Mouse (Mus musculus): ENCODE measurements around the gene Nemf. TPM values are rescaled to one million over a fixed set of nuclear protein-coding genes. Genes with fewer than 3 reads are reported as not detected.

Gene Nemf
- total RNA-seq, 2 experiments from 2014 or later: 44.6 to 79.7 TPM

DNA sequence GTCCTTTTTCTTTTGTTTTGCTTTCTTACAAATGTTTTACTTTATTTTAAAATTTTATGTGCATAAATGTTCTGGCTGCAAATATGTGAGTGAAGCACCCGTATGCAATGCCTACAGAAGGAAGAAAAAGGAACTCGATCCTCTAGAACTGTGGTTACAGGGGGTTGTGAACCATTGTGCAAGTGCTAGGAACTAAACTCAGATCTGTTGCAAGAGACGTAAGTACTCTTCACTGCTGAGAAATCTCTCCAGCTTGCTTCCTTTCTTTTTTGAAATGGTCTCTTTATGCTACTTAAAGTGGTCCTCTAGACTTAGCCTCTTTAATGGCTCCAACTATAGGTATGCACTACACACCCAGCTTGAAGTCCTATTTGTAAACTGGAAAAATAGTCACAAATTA, 25.8 kb downstream of the Nemf start:
- ATAC-seq (ENCODE audit: poor library complexity, severe bottlenecking): peak; percentile 93

DNA sequence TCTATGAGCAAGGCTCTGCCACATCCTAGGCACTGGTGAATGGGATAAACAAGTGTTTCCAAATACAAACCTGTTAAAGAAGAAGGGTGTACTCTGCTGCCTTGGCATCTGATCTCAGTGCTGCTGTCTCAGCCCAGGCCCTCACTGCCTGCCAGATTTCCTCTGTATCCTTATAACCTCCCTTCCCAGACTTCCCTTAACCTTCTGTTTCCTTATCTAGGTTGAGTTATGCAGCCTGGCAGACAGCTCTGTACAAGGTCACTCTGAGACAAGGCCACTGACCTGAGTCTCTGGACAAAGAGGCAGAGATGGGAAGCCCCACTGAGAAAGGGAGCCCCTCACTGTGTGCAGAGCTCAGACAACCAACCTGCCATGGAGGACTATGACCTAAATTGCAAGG, 38.5 kb downstream of the Nemf start:
- no peak for ATAC-seq (ENCODE audit: poor library complexity, severe bottlenecking)

DNA sequence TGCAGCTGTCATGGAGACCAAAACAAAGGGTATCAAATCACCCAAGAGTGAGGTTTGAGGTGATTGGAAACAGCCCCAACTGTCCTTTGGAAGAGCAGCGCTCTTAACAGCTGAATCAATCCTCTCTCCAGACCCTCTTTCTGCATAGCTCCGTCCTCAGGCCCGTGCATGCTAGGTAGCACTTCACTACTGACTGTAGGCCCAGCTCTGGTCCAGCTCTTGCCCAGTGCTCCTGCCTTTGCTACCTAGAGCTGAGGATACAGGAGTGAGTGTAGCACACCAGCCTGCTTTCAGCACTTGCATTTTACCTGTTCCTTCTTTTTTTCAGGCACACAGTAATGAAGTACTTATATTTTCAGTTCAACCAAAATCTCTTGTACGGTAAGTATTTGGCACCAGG, 47.3 kb downstream of the Nemf start:
- no peak for ATAC-seq (ENCODE audit: poor library complexity, severe bottlenecking)

- ATAC-seq (ENCODE audit: poor library complexity, severe bottlenecking): no peak
These were observed 50.6 kb downstream of the Nemf start for GRCm38 (mm10) chr12:69306333-69306732.

DNA sequence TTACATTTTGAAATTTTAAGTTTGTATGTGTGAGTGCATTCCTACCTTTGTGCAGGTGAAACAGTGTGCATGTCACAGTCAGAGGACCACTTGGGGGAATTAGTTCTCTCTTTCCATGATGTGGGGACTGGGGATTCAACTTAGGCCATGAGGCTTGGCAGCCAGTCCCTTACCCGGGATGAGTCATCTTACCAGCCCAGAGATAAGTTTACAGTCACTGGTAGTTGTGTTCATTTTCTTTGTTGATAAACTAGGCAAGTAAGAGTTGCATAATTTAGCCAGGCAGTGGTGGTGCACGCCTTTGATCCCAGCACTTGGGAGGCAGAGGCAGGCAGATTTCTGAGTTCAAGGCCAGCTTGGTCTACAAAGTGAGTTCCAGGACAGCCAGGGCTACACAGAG, 52.9 kb downstream of the Nemf start:
- no peak for ATAC-seq (ENCODE audit: poor library complexity, severe bottlenecking)

- no peak for ATAC-seq (ENCODE audit: poor library complexity, severe bottlenecking)
These were observed 54.8 kb downstream of the Nemf start for GRCm38 (mm10) chr12:69302171-69302570.

DNA sequence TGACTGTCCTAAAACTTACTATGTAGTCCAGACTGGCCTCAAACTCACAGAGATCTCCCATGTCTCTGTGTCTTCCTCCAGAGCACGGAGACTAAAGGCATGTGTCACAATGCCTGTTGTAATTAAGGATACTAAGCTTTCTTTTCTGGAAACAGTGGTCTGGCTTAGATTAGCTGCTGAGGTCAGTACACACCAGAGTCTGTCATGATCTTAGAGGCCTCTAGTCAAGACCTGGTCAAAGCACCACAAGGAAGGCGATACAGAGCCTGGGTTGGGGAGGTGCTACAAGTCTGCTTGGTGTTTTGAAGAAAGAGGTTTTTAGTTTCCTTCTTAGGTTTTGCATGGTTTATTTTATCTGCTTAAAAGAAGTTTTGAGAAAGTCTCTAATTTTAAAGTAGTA, 56.6 kb downstream of the Nemf start:
- ATAC-seq (ENCODE audit: poor library complexity, severe bottlenecking): no peak

DNA sequence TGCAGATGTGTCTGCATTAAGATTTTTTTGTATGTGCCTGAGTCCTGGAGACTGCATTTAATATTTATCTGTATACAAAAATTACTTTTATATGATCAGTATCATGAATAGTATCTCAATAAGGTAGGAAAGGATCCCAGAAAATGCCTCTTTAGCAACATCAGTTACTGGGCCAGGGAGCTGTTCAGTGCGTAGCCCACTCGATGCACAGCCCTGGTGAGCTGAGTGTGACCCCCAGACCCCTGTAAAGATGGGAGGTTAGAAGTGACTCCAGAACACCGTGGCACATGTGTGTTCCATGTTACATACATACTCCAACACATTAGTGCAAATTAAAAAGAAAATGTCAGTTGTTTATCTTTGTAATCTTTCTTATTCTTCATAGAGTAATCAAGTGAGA, 57.1 kb downstream of the Nemf start:
- no peak for ATAC-seq (ENCODE audit: poor library complexity, severe bottlenecking)

DNA sequence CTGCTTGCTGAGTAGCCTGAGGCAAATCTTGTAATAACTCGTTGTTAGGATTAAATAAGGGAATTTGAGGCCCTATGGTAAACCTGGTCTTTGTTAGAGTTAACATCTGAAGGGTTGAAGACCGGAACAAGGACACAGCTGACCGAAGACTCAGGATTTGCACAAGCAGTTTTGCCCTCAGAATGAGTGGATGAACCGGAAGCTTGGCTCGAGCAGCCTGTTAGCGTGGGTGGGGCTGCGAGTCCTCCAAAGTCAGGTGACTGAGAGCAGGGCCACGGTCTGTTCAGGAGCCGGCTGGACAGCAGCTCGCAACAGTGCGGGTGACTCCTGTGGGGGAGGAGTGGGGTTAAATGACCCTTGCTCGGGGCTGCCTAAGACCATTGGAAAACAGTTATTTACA, 57.7 kb downstream of the Nemf start:
- ATAC-seq (ENCODE audit: poor library complexity, severe bottlenecking): no peak

- no peak for ATAC-seq (ENCODE audit: poor library complexity, severe bottlenecking)
These were observed 58.7 kb downstream of the Nemf start for GRCm38 (mm10) chr12:69298281-69298680.

GRCm38 (mm10) chr12:69297411-69298150, 59.4 kb downstream of the Nemf start:
- no peak for ATAC-seq (ENCODE audit: poor library complexity, severe bottlenecking)

- ATAC-seq (ENCODE audit: poor library complexity, severe bottlenecking): peak; percentile 90
These were observed 60.2 kb downstream of the Nemf start, which contains the start of gene Klhdc2 for GRCm38 (mm10) chr12:69296511-69297410. Klhdc2 (plus strand) TSS chr12:69296681.

- no peak for ATAC-seq (ENCODE audit: poor library complexity, severe bottlenecking)
These were observed 61.3 kb downstream of the Nemf start for GRCm38 (mm10) chr12:69295651-69296050.

- ATAC-seq (ENCODE audit: poor library complexity, severe bottlenecking): no peak
These were observed 62.0 kb downstream of the Nemf start for GRCm38 (mm10) chr12:69294936-69295335.

DNA sequence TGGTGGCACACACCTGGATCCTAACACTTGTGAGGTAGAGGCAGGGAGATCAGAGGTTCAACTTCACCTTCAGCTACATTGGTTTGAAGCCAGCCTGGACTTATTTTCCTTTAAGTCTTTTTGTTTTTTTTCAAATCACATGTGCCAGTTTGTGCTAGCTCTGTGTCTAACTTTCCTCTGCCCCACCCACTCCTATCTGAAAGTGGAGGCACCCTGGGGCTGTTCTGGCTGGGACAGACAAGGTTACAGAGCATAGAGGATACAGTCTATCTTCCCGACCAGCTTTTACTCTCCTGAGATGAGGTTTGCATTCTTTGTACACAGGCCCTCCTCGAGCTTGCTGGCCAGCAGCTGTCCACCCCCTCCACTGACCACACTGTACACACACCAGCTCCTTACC, 63.1 kb downstream of the Nemf start:
- no peak for ATAC-seq (ENCODE audit: poor library complexity, severe bottlenecking)

DNA sequence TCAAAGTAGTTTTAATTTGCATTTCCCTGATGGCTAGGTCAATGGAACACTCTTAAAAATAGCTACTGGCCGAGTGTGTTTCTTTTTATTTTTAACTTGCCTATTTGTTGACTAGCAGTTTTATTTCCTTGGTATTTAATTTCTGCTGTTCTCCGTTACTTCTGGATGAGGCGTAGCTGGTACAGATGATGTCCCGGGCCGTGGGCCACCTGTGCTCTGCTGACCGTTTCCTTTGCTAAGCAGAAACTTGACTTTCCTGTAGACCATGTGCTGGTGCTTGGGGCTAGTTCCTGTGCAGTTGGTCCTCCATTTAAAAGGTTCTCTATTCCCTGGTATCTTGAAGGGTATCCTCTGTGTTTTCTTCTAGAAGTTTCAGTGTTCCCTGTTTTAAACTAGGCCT, 64.6 kb downstream of the Nemf start:
- ATAC-seq (ENCODE audit: poor library complexity, severe bottlenecking): no peak

DNA sequence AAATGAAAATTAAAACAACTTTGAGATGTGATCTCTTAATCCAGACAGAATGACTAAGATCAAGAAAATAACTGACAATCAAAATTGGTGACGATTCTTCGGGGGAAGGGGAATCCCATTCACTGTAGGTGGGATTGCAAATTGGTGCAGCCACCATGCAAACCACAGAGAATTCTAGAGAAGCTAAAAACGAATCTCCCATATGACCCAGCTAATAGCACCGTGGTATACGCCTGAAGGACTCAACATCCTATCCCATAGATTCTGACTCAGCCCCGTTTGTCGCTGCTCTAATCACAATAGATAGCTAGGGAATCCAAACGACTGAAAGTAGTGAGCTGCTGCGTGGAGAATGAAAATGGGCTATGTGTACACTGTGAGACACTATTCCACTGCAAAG, 68.3 kb downstream of the Nemf start:
- ATAC-seq (ENCODE audit: poor library complexity, severe bottlenecking): no peak

- 0 out of 2 replicates have a peak, but pooled peaks have one; percentile 38 for ATAC-seq (ENCODE audit: poor library complexity, severe bottlenecking)
These were observed 69.4 kb downstream of the Nemf start for GRCm38 (mm10) chr12:69287535-69287934.

DNA sequence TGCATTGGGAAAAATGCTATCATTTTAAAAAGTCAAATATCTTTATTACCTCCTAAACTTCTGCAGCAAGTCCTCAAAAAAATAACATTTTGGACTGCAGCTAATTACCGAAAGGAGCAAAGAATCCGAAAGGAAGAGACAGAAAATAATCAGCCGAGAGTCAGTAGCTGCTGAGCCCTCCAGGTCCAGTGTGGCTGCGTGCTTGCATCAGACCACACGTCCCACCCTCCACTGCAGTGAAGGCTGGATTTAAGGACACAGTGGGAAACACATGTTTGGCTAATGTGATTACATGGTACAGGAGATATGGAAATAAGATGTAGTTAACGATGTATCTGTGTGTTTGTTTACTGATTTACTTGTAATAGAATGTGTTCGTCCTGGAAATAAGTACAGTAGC, 73.8 kb downstream of the Nemf start:
- ATAC-seq (ENCODE audit: poor library complexity, severe bottlenecking): no peak

DNA sequence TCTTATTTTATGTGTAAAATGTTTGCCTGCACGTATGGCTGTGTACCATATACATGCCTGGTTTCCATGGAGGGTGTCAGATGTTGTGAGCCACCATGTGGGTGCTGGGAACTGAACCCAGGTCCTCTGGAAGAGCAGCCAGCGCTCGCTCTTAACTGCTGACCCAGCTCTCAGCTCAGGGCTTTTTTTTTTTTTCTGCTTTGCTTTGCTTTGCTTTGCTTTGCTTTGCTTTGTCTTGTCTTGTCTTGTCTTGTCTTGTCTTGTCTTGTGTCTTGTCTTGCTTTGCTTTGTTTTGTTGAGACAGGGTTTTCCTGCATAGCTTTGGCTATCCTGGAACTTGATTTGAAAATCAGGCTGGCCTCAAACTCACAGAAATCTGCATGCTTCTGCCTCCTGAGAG, 76.0 kb downstream of the Nemf start:
- ATAC-seq (ENCODE audit: poor library complexity, severe bottlenecking): no peak

DNA sequence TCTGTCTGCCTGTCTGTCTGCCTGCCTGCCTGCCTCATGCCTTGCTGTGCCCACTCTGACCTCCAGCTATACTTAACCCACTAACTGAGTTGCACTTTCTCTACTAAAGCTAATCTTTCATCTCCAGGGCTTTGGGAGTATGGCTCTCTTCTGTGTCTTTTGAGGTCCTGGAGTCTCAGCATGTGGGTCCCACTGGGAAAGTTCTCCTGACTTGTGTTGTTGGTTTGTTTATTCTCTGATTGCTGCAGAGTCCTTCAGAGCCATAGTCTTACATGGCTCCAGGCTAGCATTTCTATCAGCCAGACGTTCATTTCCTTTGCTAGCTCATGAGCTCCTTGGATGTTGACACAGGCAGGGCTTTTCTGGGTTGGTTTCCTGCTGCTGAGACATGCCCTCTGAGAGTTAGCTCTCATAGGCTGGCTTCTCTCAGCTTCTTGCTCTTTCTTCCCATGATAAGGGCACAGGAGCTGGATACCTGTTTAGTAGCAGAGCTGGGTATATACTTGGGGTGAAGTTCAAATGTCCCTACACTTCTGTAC, 77.0 kb downstream of the Nemf start:
- no peak for ATAC-seq (ENCODE audit: poor library complexity, severe bottlenecking)

DNA sequence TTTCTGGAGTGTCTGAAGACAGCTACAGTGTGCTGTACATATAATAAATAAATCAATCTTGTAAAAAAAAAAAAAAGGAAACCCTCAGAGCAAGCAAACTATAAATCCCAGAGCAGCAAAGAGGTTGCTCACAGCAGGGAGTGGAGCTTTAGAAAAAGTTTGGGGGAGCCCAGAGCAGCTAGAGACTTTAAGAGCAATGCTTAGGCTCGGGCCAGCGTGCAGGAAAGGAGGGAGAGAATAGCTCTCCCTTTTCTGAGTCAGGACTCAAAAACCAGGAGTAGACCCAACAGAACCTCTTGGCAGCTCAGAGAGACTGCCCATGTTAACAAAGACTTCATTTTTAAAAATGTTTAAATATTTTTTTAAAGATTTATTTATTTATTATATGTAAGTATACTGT, 88.0 kb downstream of the Nemf start:
- no peak for ATAC-seq (ENCODE audit: poor library complexity, severe bottlenecking)
